Mouse (Mus musculus): Measurements from ENCODE around the gene Prex1. TPM values are rescaled to one million over a fixed set of nuclear protein-coding genes. Genes with fewer than 3 reads are reported as not detected.

The Prex1 gene
- total RNA-seq, 4 experiments from 2014 or later = 10.4 to 24.3 (median 17.8) TPM

DNA sequence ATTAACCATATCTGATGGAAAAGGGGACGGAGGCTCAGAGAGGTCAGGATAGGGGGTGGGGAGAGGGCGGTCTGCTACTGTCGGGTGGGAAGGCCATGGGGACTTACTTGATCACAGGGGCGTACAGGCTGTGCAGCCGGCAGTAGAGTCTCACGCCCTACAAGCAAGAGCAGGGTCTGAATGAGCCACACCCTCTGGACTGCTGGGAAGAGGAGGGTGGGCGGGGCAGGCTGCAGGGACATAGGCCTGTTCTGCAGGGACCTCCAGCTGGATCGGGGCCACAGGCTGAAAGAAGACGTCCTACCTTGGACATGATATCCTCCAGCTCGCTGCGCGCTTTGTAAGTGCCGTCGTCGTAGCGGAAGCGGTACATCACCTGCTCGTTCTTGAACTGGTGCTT is 112.2 kb downstream of the Prex1 start:
- DNase-seq = no peak

GRCm38 (mm10) chr2:166598453-166599155 is 115.0 kb downstream of the Prex1 start:
- no peak for DNase-seq

DNA sequence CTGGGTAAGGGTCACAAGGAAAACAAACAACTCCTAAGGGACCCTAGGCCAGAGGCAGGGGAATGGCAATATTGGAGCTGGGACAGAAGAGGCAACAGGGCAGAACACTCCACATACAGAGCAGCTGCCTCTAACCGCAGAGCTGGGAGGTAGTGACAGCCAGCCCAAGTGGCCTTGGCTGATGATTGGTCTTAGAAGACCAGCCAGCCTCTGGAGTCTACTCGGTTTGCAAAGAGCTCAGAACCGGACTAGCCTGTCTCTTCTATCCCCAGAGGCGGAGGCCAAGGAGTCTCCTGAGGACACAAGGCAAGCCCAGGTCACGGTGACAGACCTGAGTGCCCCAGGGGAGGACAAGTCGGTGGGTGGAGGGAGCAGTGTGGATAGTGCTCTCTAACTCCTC is 115.9 kb downstream of the Prex1 start:
- DNase-seq = no peak

- peak; percentile 61 for DNase-seq
Measured at GRCm38 (mm10) chr2:166592034-166592912, 121.4 kb downstream of the Prex1 start.

DNA sequence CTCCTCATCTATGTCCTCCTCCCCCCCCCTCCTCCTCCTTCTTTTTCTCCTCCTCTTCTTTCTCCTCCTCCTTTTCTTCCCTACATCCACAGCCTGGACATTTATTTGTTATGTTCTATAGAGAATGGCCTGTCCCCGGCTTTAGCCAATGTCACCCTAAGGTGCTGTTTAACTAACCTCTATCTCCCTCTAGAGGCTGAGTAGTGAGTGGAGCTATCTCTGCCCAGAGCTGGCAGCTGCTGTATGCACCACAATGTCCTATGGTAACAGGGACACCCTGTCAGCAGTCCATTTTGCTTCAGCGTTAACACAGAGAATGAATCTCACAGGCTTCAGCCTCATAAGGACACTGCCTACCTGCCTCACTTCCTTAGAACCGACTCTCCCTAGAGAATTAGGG is 129.1 kb downstream of the Prex1 start:
- no peak for DNase-seq

DNA sequence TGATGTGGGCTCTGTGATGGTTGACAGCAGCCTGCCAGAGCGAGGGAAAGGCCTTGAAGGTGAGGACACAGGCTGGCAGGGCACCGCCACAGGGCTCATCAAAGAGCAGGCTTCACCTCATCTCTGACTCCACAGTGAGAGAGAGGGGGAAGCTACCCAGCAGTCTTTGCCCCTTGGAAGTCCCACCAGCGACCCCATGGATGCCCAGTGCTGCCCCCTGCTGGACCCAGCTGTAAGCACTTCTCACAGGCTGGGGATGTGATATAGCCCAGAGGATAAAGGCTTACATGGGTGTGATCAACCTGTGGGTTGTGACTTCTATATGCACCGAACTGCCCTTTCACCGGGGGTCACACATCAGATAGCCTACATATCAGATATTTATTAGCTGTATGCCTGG is 130.3 kb downstream of the Prex1 start:
- DNase-seq = no peak

- peak; percentile 87 for DNase-seq
Measured at GRCm38 (mm10) chr2:166581881-166582583, 131.6 kb downstream of the Prex1 start.

DNA sequence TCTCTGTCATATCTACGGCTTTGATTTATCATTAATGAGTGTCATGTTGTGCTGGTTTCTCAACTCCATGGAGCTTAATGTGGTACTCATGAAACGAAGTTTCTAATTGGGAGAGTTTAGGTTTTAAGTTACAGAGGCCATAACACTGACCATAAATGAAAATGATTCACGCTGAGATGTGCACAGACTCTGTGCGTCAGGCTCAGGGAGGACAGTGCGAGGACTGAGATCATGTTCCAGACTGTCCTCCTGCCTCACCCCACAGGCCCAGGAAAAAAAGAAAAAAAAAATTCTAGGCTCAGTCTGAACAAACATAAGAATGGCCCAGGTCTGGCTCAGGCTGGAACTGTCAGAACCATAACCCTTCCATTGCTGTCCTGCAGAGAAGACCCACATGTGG is 133.8 kb downstream of the Prex1 start:
- no peak for DNase-seq

GRCm38 (mm10) chr2:166579361-166579760 is 134.3 kb downstream of the Prex1 start:
- no peak for DNase-seq

- no peak for DNase-seq
Measured at GRCm38 (mm10) chr2:166575419-166575818, 138.2 kb downstream of the Prex1 start.

DNA sequence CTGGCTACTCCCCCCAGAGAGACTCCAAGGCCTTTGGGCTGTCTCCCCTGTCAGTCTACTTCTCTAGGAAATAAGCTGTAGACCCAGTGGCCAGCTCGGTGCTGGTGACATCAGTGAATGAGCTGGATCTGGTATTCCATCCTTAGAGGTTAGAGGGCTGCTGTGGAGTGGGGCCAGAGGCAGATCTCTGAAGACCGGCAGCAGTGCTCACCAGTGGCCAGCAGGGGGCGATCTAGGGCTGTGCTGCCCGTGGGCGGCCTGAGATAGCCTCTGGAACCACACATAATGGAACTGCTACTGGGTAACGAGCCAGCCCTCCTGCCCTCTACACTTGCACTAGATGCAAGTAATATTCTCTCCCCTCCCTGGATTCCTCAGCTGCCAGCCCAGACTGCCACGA is 138.7 kb downstream of the Prex1 start:
- DNase-seq = peak; percentile 43

DNA sequence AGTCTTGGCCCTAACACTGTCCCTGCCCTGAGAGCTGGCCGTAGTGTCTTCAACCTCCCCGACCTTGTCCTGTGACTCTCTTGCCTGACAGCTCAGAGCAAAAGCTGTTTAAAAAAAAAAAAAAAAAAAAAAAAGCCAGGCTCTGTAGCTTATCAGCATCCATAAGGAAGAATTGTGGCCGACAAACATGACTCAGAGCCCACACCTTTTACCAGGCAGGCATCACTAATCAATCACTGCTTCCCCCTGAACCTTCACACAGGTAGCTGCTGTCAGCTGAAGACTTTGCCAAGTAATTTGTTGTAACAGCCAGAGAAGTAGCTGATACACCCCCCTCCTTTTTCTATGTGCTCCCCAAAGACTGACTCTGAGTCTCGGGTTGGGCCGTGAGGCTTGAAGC is 140.0 kb downstream of the Prex1 start:
- no peak for DNase-seq

- no peak for DNase-seq
Measured at GRCm38 (mm10) chr2:166572297-166572696, 141.3 kb downstream of the Prex1 start.

- no peak for DNase-seq
Measured at GRCm38 (mm10) chr2:166569182-166569581, 144.4 kb downstream of the Prex1 start.

- DNase-seq = no peak
Measured at GRCm38 (mm10) chr2:166565503-166565902, 148.1 kb downstream of the Prex1 start.

DNA sequence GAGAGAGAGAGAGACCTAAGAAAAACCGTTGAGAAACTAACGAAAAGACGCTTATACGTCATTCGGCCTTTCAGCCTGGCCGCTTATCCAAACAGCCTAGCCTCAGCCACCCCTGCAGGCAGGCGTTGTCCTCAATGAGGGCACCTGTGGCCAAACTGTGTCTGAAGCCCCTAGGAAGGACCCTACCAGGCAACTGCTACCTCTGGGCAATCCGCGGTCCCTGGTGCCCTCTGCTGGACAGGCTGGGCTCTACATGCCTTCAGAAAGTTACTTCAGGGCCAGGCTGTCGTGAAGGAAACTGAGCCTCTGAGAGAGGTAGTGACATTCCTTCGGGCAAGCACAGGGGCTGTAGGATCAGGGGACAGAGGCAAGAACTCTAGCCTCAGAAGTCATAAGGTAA is 149.2 kb downstream of the Prex1 start:
- no peak for DNase-seq

- DNase-seq = peak; percentile 63
Measured at GRCm38 (mm10) chr2:166563890-166564289, 149.7 kb downstream of the Prex1 start.

- DNase-seq = no peak
Measured at GRCm38 (mm10) chr2:166563076-166563475, 150.6 kb downstream of the Prex1 start.

DNA sequence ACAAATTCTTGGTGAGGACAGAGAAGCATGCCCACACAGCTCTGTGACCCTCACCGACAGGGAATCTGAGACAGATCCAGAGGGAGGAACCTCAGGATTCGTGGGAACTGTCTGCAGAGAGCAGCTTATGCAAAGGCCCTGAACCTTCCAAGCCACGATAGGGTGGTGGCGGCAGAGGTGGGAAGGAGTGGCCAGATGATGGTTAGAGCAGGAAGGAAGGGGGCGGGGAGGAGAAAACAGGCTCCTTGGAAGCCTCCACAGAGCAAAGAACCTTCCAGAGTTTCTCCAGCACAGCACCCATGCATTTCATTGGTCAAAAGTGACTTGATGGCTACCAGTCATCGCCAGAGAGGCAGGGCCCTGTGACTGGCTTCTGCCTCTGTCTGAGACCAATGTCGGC is 151.9 kb downstream of the Prex1 start:
- DNase-seq = no peak

DNA sequence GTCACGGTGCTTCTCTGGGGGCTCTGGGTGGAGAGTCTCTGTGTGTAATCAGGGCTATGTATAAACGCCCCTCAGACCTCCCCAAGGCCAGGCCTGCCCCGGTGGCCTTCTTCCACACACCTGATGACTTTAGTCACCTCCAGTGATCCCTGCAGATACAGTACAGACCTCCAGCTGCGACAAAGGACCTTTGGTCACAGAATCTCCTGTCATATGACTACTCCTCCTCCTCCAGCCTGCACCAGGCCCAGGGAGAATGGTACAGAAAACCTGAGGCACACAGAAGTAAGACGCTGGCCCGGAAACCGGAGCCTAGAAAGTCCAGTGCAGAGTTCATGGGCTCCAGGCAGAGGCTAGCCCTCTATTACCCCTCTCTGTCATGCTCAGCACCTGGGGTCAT is 152.8 kb downstream of the Prex1 start:
- DNase-seq = no peak

- no peak for DNase-seq
Measured at GRCm38 (mm10) chr2:166559531-166559930, 154.1 kb downstream of the Prex1 start.

GRCm38 (mm10) chr2:166555508-166555907 is 158.1 kb downstream of the Prex1 start:
- DNase-seq = no peak

- DNase-seq = no peak
Measured at GRCm38 (mm10) chr2:166554169-166554505, 159.5 kb downstream of the Prex1 start.

Data from adrenal gland, adult 8-10 months (tissue).